Mouse (Mus musculus) cortical plate, adult 2 months (tissue): ENCODE measurements at regions not wholly inside any gene's neighbourhood (a gene's known extent, or its start where the extent isn't known, plus 50 kb on each side); places are given as distances from the start of the nearest gene placed in this dataset.

ENCODE experiments used
- CTCF ChIP-seq: fragments of 200-500 bp; IDR thresholded peaks from 2 replicates; pipeline ENCODE4 v1.5.1; 2011; ENCODE audit warnings: mild to moderate bottlenecking, control low read depth, low read length; ENCODE audit not compliant: insufficient read depth; ENCODE audit errors: extremely low read depth
- POLR2A ChIP-seq: fragments of 200-500 bp; IDR thresholded peaks from 2 replicates; pipeline ENCODE4 v1.6.1; 2011; ENCODE audit warnings: mild to moderate bottlenecking, low read length, control low read depth; ENCODE audit not compliant: insufficient read depth; ENCODE audit errors: extremely low read depth

DNA sequence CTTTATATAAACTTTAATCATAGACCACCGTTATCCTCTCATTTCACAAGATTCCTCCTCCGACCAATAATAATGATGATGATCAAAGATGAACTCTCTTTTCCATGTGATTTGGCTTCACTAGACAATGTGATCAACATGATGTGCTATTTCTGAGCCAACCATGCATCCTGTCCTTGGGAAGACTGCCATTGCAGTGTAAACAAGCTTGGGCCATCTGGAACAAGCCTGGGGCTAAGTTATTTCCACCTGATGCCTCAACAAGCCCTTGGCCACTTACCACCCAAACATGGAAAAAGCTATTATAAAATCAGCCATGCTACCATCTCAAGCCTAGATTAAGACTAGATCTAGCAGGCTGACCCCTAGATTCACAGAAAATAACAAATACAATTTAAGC lies 542.9 kb downstream of the Gm9195 start:
- TF ChIP-seq CTCF (no peak), POLR2A (no peak)
